Mouse (Mus musculus): ENCODE measurements at regions not wholly inside any gene's neighbourhood (a gene's known extent, or its start where the extent isn't known, plus 50 kb on each side); places are given as distances from the start of the nearest gene placed in this dataset.

GRCm38 (mm10) chr5:90075629-90076349, 148.0 kb downstream of the Cox18 start:
- TF ChIP-seq POLR2A (IDR thresholded peaks at IDR 0.05; ENCODE audit: extremely low read depth, insufficient read depth, low read length) = no peak
- TF ChIP-seq CTCF (IDR thresholded peaks at IDR 0.05; ENCODE audit: extremely low read depth, insufficient read depth, low read length) = no peak

Data from cortical plate, adult 2 months (tissue).